Mouse (Mus musculus): Measurements from ENCODE around the gene Pcgf2. TPM values are rescaled to one million over a fixed set of nuclear protein-coding genes. Genes with fewer than 3 reads are reported as not detected.
"Not testable (repeated sequence)": the region's sequence is repeated elsewhere in the genome, so short reads cannot be mapped to it uniquely, and the experiment has no call there.

Pcgf2 gene
- polyA plus RNA-seq, 1 experiment from 2014 or later: 22.6 TPM

GRCm38 (mm10) chr11:97714784-97715760 is 14.8 kb upstream of the Pcgf2 start:
- 92% methylated on average over 14 of the region's 14 CpGs for WGBS
- H3K27me3 ChIP-seq: no peaks in the 10 kb centered on the region
- H3K4me1 ChIP-seq (replicated peaks): no peaks in the 10 kb centered on the region
- no peak for ATAC-seq (ENCODE audit: low read depth)
- no peak overlapping the region for H3K4me2 ChIP-seq
- no peaks in the 10 kb centered on the region for H3K9me3 ChIP-seq
- H3K27ac ChIP-seq (replicated peaks): no peak overlapping the region
- peaks cover 91% of the 10 kb centered on the region for H3K36me3 ChIP-seq
- H3K9ac ChIP-seq: no peak overlapping the region
- H3K4me3 ChIP-seq: no peak overlapping the region

- WGBS: 94% methylated on average over 3 of the region's 3 CpGs
- peaks cover 85% of the 10 kb centered on the region for H3K36me3 ChIP-seq
Observed at GRCm38 (mm10) chr11:97714356-97714755, 14.1 kb upstream of the Pcgf2 start.

GRCm38 (mm10) chr11:97713896-97714295 is 13.6 kb upstream of the Pcgf2 start:
- H3K27me3 ChIP-seq: no peaks in the 10 kb centered on the region
- WGBS: 88% methylated on average over 8 of the region's 8 CpGs
- no peak overlapping the region for H3K9ac ChIP-seq
- H3K27ac ChIP-seq (replicated peaks): no peak overlapping the region
- H3K36me3 ChIP-seq: peaks cover 85% of the 10 kb centered on the region
- no peaks in the 10 kb centered on the region for H3K9me3 ChIP-seq
- no peak overlapping the region for H3K4me3 ChIP-seq
- H3K4me2 ChIP-seq: no peak overlapping the region
- no peaks in the 10 kb centered on the region for H3K4me1 ChIP-seq (replicated peaks)
- no peak for ATAC-seq (ENCODE audit: low read depth)

More at GRCm38 (mm10) chr11:97714356-97714755, 14.1 kb upstream of the Pcgf2 start:
- H3K27ac ChIP-seq (replicated peaks): no peak overlapping the region
- H3K4me3 ChIP-seq: no peak overlapping the region
- no peaks in the 10 kb centered on the region for H3K9me3 ChIP-seq
- H3K9ac ChIP-seq: no peak overlapping the region
- no peak overlapping the region for H3K4me2 ChIP-seq
- no peaks in the 10 kb centered on the region for H3K4me1 ChIP-seq (replicated peaks)
- no peaks in the 10 kb centered on the region for H3K27me3 ChIP-seq
- no peak for ATAC-seq (ENCODE audit: low read depth)

- no peaks in the 10 kb centered on the region for H3K27me3 ChIP-seq
- no peak overlapping the region for H3K4me2 ChIP-seq
- H3K9ac ChIP-seq: no peak overlapping the region
- H3K9me3 ChIP-seq: no peaks in the 10 kb centered on the region
- H3K36me3 ChIP-seq: peaks cover 84% of the 10 kb centered on the region
- no peak overlapping the region for H3K27ac ChIP-seq (replicated peaks)
- 91% methylated on average over 15 of the region's 15 CpGs for whole genome bisulfite sequencing
- H3K4me1 ChIP-seq (replicated peaks): no peaks in the 10 kb centered on the region
- no peak for ATAC-seq (ENCODE audit: low read depth)
- no peak overlapping the region for H3K4me3 ChIP-seq
Observed at GRCm38 (mm10) chr11:97712286-97712685, 12.0 kb upstream of the Pcgf2 start.

GRCm38 (mm10) chr11:97711200-97711900 is 11.1 kb upstream of the Pcgf2 start:
- no peaks in the 10 kb centered on the region for H3K9me3 ChIP-seq
- no peak overlapping the region for H3K9ac ChIP-seq
- no peaks in the 10 kb centered on the region for H3K4me1 ChIP-seq (replicated peaks)
- no peak overlapping the region for H3K4me3 ChIP-seq
- WGBS: 87% methylated on average over 13 of the region's 13 CpGs
- peaks cover 86% of the 10 kb centered on the region for H3K36me3 ChIP-seq
- no peaks in the 10 kb centered on the region for H3K27me3 ChIP-seq
- H3K27ac ChIP-seq (replicated peaks): no peak overlapping the region
- ATAC-seq (ENCODE audit: low read depth): no peak
- no peak overlapping the region for H3K4me2 ChIP-seq

GRCm38 (mm10) chr11:97710067-97710466 is 9.8 kb upstream of the Pcgf2 start:
- WGBS: 84% methylated on average over 2 of the region's 2 CpGs

GRCm38 (mm10) chr11:97703039-97703826 is 2.9 kb upstream of the Pcgf2 start, which contains the start of gene Psmb3:
Psmb3 (plus strand) TSS chr11:97703399.
- Histone ChIP-seq H3K4me2 (peak within 1 kb of the TSS; percentile 91), H3K27me3 (no peaks in the 10 kb centered on the region), H3K4me1 (replicated peaks) (peaks cover 33% of the 10 kb centered on the region), H3K27ac (replicated peaks) (peak within 1 kb of the TSS; percentile 99), H3K9me3 (no peaks in the 10 kb centered on the region), H3K4me3 (peak within 1 kb of the TSS; percentile 82), H3K36me3 (peaks cover 29% of the 10 kb centered on the region), H3K9ac (peak within 1 kb of the TSS; percentile 91)
- WGBS: under 1% methylated on average over 35 of the region's 35 CpGs
- peak; percentile 89 for ATAC-seq (ENCODE audit: low read depth)

More at GRCm38 (mm10) chr11:97710067-97710466, 9.8 kb upstream of the Pcgf2 start:
- peaks cover 86% of the 10 kb centered on the region for H3K36me3 ChIP-seq
- not testable (repeated sequence) for H3K27ac ChIP-seq (replicated peaks); ATAC-seq (ENCODE audit: low read depth); H3K27me3 ChIP-seq; H3K4me2 ChIP-seq; H3K9me3 ChIP-seq; H3K4me3 ChIP-seq; H3K4me1 ChIP-seq (replicated peaks); H3K9ac ChIP-seq

GRCm38 (mm10) chr11:97702393-97702745 is 2.1 kb upstream of the Pcgf2 start:
- Histone ChIP-seq H3K9ac (peak overlapping the region; percentile 71), H3K4me1 (replicated peaks) (peaks cover 41% of the 10 kb centered on the region), H3K4me3 (peak overlapping the region; percentile 82), H3K9me3 (no peaks in the 10 kb centered on the region), H3K27me3 (no peaks in the 10 kb centered on the region), H3K27ac (replicated peaks) (peak overlapping the region; percentile 99), H3K36me3 (peaks cover 21% of the 10 kb centered on the region), H3K4me2 (peak overlapping the region; percentile 91)
- under 1% methylated on average over 24 of the region's 24 CpGs for WGBS
- no peak for ATAC-seq (ENCODE audit: low read depth)

GRCm38 (mm10) chr11:97701581-97702392 is 1.5 kb upstream of the Pcgf2 start:
- no peaks in the 10 kb centered on the region for H3K9me3 ChIP-seq
- peak overlapping the region; percentile 82 for H3K4me3 ChIP-seq
- peak overlapping the region; percentile 91 for H3K4me2 ChIP-seq
- peaks cover 15% of the 10 kb centered on the region for H3K36me3 ChIP-seq
- peaks cover 47% of the 10 kb centered on the region for H3K4me1 ChIP-seq (replicated peaks)
- H3K9ac ChIP-seq: peak overlapping the region; percentile 97; the same call in 1 of the 2 replicates
- no peaks in the 10 kb centered on the region for H3K27me3 ChIP-seq
- 49% methylated on average over 15 of the region's 15 CpGs for WGBS
- 0 out of 2 replicates have a peak overlapping the region, but pooled peaks have one; percentile 99 for H3K27ac ChIP-seq (replicated peaks)
- no peak for ATAC-seq (ENCODE audit: low read depth)

GRCm38 (mm10) chr11:97700746-97701580 is 666 bp upstream of the Pcgf2 start:
- Histone ChIP-seq H3K9me3 (no peaks in the 10 kb centered on the region), H3K4me3 (peak overlapping the region; percentile 82), H3K4me1 (replicated peaks) (peaks cover 55% of the 10 kb centered on the region), H3K27ac (replicated peaks) (peak overlapping the region; percentile 99), H3K27me3 (no peaks in the 10 kb centered on the region), H3K9ac (peak overlapping the region; percentile 97), H3K36me3 (peaks cover 7% of the 10 kb centered on the region), H3K4me2 (peak overlapping the region; percentile 91)
- 14% methylated on average over 30 of the region's 30 CpGs for WGBS
- ATAC-seq (ENCODE audit: low read depth): no peak

Measured in neural tube, embryonic 13.5 days (tissue).